Mouse (Mus musculus) frontal cortex, postnatal 36 days (tissue): ENCODE measurements around the gene 2410004B18Rik.
"Not testable (repeated sequence)": the region's sequence is repeated elsewhere in the genome, so short reads cannot be mapped to it uniquely, and the experiment has no call there.

Experiments
- DNase-seq, 2 experiments: peaks; one replicate each; pipeline ENCODE4 v3.0.0; 2022; ENCODE audit warnings: low spot score in 2 of 2

Gene 2410004B18Rik

DNA sequence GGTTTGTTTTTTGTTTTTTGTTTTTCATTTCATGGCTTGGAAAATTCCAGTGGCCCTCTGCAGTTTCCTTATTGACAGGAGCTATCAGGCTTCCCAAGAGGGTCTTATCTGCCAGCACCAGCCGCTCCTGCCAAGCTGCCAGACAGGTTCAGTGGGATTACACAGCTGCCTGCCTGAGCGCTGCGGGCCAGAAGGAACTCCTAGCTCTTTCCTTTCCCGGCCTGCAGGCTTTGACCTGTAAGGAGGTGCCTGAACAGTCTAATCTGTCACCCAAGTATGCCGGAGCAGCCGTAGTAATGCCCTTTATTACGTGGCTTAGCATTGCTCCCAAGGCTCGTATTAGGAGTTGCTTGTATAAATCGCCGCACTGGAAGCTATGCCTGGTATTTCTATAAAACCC lies 26.7 kb downstream of the 2410004B18Rik start:
- no peak for DNase-seq

DNA sequence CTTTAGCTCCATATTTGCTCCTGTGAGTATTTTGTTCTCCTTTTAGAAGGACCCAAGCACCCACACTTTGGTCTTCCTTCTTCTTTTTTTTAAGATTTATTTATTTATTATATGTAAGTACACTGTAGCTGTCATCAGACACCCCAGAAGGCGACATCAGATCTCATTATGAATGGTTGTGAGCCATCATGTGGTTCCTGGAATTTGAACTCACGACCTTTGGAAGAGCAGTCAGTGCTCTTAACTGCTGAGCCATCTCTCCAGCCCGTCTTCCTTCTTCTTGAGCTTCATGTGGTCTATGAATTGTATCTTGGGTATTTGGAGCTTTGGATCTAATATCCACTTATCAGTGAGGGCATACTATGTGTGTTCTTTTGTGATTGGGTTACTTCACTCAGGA lies 27.8 kb downstream of the 2410004B18Rik start:
- DNase-seq = not testable (repeated sequence)

- no peak for DNase-seq
These were observed 29.0 kb downstream of the 2410004B18Rik start for GRCm38 (mm10) chr3:145966806-145967205.

DNA sequence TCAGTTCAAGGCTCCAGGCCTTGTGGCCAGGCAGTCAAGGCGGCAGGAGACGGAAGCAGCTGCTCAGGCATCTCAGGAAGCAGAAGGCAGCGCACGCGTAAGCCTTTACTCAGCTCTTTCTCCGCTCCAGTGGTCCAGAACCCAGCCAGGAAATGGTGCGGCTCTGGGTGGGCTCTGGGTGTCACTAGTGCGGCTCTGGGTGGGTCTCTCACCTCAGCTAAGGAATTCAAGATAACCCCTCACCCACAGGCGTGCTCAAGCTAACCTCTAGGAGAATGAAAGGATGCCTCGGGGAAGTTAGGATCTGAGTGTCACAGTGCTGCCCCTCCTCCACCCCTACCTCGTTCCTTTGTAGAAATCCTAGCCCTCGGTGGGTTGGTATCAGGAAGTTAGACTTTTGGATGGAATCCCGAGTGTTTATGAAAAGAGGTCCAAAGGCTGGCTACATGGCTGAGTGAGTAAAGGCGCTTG lies 31.3 kb downstream of the 2410004B18Rik start:
- DNase-seq = no peak

DNA sequence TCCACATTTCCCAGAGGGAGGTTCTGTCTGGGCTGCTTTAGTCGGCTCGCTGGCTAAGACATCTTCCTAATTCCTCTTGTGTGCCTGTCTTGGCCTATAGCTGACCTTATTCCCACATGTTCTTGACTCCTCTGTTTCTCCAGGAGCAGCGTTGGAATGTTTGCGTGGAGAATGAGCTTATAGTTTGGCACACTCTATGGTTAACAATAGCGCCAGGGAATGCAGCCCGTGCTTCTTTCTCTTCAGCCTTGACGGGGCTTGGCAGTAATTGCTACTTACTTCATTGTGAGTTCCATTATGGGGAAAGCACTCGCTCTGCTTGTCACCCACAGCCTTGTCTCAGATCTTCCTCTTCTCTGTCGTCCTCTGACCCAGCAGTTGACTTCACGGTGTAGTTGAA lies 33.7 kb downstream of the 2410004B18Rik start:
- DNase-seq = no peak

GRCm38 (mm10) chr3:145974986-145975385 lies 37.2 kb downstream of the 2410004B18Rik start:
- no peak for DNase-seq

GRCm38 (mm10) chr3:145985333-145985925 lies 47.6 kb downstream of the 2410004B18Rik start:
- DNase-seq = no peak

DNA sequence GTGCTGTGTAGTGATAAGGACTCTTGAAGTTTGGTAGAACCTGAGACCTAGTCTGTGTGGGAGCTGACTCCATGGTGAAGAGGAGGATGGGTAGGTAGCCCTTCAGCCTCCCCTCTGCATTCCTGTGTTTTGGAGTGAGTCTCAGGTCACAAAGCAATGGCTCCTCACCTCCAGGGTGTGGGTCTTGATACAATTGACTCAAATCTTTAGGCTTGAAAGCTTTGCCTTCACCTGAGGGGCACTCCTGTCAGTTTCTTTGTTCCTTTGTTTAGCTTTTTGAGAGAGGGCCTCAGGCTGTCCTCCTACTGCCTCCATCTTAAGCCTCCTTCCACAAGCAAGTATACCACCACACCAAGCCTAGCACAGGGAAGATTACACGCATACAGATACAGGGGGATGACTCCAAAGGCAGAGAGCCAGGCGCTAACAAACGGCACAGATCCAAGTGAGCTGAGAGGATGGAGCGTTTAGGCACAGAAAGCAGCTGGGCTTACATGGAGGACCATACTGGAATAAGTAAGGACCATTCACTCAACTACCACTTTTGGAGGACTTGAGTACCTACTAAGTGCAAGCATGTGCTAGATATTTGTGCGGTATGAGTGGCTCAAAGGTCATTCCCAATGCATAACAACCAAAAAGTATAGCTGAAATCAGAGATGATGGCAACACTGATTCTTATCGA lies 48.6 kb downstream of the 2410004B18Rik start:
- DNase-seq = no peak

GRCm38 (mm10) chr3:145987268-145987969 lies 49.6 kb downstream of the 2410004B18Rik start, which contains the start of gene Syde2:
Gene Syde2, plus strand, starts transcription at chr3:145987870.
- peak; percentile 35 to 51 for DNase-seq

- peak; percentile 45 to 61 for DNase-seq
These were observed 50.3 kb downstream of the 2410004B18Rik start for GRCm38 (mm10) chr3:145987970-145988683.

GRCm38 (mm10) chr3:145988684-145989575 lies 51.1 kb downstream of the 2410004B18Rik start:
- no peak for DNase-seq

DNA sequence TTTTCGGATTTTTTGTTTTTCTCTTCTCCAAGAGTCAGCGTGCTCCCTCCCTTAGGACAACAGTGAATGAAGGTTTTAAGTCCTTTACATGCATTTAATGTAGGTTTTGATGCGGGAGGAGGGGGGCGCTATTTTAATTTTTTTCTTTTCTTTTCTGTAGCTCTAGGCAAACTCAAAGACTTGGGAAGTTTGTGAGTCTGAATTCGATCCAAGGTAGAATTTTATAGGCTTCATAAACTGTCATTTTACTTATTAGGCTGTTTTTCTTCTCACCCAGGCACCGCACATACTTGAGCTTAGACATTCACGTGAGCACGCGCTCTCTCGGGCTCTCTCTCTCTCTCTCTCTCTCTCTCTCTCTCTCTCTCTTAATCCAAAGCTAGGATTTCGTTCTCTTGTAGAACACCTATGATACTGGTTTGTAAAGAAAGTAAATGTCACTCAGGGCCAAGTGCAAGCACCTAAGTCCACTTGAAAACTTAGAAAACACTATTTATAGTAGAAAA lies 51.8 kb downstream of the 2410004B18Rik start:
- DNase-seq = no peak

DNA sequence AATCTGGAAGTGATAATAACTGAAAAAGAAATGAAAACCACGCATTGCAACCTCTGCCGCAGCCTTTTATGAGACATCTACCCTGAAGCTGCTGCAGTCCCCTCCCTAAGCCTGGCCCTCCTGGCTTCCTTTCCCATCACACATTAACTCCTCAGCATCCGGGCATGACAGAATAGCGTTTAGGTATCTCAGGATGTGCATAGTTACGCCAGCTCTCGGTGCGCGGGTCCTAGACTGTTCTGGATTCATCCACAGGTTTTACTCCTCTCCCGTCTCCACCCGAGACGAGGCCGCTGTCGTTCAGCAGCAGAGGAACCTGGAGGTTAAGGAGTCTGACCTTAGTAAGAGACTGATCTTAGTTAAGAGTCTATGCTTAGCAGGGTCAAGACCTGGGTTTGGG lies 53.3 kb downstream of the 2410004B18Rik start:
- no peak for DNase-seq

DNA sequence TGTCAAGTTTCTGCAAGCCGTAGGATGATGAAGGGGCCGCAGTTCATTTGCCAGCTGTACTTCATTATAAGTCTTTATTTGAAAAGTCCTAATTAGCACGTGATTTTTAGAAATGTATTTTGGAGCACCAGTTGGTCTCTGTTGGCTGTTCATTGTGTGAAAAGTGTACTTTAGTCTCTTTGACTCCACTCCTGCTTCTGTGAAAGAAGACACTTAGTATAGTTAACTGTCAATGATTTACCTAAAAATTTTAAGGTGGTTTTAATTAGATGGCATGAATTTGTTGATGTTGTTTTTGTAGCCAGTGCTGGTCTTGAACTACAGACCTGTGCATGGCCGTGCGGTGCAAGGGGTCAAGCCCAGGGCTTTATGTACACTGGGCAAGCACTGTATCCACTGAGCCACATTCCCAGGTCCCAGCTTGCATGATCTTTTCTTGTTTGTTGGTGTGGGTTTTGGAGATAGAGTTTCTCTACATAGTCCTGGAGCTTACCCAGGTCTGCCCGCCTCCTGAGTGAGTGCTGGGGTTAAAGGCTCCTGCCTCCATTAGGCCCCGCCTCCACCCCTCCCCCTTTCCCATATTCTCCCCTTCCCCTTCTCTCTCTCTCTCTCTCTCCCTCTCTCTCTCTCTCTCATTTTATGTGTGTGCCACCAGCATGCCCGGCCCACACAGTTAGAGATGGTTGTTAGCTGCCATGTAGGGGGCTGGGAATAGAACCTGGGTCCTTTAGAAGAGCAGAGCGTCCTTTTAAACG lies 54.3 kb downstream of the 2410004B18Rik start:
- DNase-seq = no peak

DNA sequence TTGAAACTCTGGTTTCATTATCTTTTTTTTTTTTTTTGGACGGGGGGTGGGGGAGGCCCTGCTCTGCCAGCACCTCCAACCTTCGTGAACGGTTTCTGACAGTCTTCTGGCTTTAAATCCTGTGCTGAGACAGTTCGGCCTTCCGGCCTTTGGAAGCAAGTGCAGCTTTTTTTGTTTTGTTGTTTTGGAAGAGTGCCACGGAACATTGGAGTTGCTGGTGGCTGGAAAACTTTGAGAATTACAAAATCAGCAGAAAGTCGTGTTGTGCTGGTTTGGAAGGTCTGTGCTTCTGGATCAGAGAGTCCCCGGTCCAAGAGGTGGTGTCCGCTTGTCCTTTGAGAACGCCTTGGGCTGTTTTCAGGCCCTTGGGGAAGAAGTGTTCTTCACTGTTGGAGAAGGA lies 55.0 kb downstream of the 2410004B18Rik start:
- peak in 1 of 2 experiments; percentile 11 for DNase-seq

- no peak for DNase-seq
These were observed 55.8 kb downstream of the 2410004B18Rik start for GRCm38 (mm10) chr3:145993481-145994201.
